Mouse (Mus musculus) cerebellum, adult 11-12 months (tissue): ENCODE results near the gene Uqcc2.

ENCODE experiments used
- DNase-seq: peaks from one replicate; pipeline ENCODE4 v3.0.0; 2022

The Uqcc2 gene

GRCm38 (mm10) chr17:27154256-27154655 is 20.5 kb upstream of the Uqcc2 start:
- DNase-seq: peak; percentile 80

- DNase-seq: no peak
Measured at GRCm38 (mm10) chr17:27153773-27154193, 20.1 kb upstream of the Uqcc2 start.

- DNase-seq: no peak
Measured at GRCm38 (mm10) chr17:27152976-27153723, 19.4 kb upstream of the Uqcc2 start.

GRCm38 (mm10) chr17:27151411-27151810 is 17.7 kb upstream of the Uqcc2 start:
- no peak for DNase-seq

GRCm38 (mm10) chr17:27150871-27151270 is 17.2 kb upstream of the Uqcc2 start:
- DNase-seq: no peak

GRCm38 (mm10) chr17:27146323-27146923 is 12.7 kb upstream of the Uqcc2 start:
- DNase-seq: no peak

GRCm38 (mm10) chr17:27144152-27144551 is 10.4 kb upstream of the Uqcc2 start:
- no peak for DNase-seq

GRCm38 (mm10) chr17:27141971-27142450 is 8.3 kb upstream of the Uqcc2 start:
- no peak for DNase-seq

- no peak for DNase-seq
Measured at GRCm38 (mm10) chr17:27140262-27140661, 6.5 kb upstream of the Uqcc2 start.

- no peak for DNase-seq
Measured at GRCm38 (mm10) chr17:27139304-27139703, 5.6 kb upstream of the Uqcc2 start.

- no peak for DNase-seq
Measured at GRCm38 (mm10) chr17:27138396-27138795, 4.7 kb upstream of the Uqcc2 start.

GRCm38 (mm10) chr17:27134715-27135114 is 999 bp upstream of the Uqcc2 start:
- no peak for DNase-seq

GRCm38 (mm10) chr17:27134187-27134586 is 471 bp upstream of the Uqcc2 start:
- no peak for DNase-seq

- no peak for DNase-seq
Measured at GRCm38 (mm10) chr17:27132238-27132637, 1.5 kb downstream of the Uqcc2 start.

GRCm38 (mm10) chr17:27131240-27131665 is 2.5 kb downstream of the Uqcc2 start:
- DNase-seq: no peak

- DNase-seq: peak; percentile 34
Measured at GRCm38 (mm10) chr17:27130246-27130645, 3.5 kb downstream of the Uqcc2 start.

GRCm38 (mm10) chr17:27129819-27130218 is 3.9 kb downstream of the Uqcc2 start:
- DNase-seq: peak; percentile 29

GRCm38 (mm10) chr17:27129291-27129690 is 4.4 kb downstream of the Uqcc2 start:
- DNase-seq: peak; percentile 48

GRCm38 (mm10) chr17:27128189-27128588 is 5.5 kb downstream of the Uqcc2 start:
- peak; percentile 42 for DNase-seq

- DNase-seq: peak; percentile 29
Measured at GRCm38 (mm10) chr17:27126974-27127373, 6.7 kb downstream of the Uqcc2 start.

- DNase-seq: peak; percentile 43
Measured at GRCm38 (mm10) chr17:27125669-27126202, 8.0 kb downstream of the Uqcc2 start.

- peak; percentile 77 for DNase-seq
Measured at GRCm38 (mm10) chr17:27125185-27125584, 8.5 kb downstream of the Uqcc2 start.

GRCm38 (mm10) chr17:27123813-27124375 is 9.8 kb downstream of the Uqcc2 start:
- peak; percentile 47 for DNase-seq

- DNase-seq: no peak
Measured at GRCm38 (mm10) chr17:27123103-27123502, 10.6 kb downstream of the Uqcc2 start.
